Mouse (Mus musculus) frontal cortex, postnatal 36 days (tissue): ENCODE results near the gene Afdn.
A peak's percentile ranks its signal among the peaks of the same experiment; 100 is the strongest.
"Not testable (repeated sequence)": the region's sequence is repeated elsewhere in the genome, so short reads cannot be mapped to it uniquely, and the experiment has no call there.

Source experiments
- DNase-seq, 2 experiments: peaks; one replicate each; pipeline ENCODE4 v3.0.0; 2022; ENCODE audit warnings: low spot score in 2 of 2

The Afdn gene

DNA sequence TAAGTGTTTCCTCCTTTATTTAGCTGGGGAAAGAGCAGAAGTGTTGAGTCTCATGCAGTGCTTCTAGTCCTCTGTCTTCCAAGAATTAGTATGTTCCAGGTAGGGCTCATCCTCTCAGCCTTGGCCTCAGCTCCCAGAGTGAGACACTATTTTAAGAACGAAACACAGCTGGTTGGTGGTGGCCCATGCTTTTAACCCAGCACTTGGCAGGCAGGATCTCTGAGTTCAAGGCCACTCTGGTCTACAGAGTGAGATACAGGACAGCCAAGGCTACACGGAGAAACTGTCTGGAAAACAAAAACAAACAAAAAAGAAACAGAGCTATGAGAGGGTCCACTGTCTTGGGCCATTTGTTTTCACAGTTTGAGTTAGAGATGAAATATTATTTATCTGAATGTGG, 17.3 kb downstream of the Afdn start:
- no peak for DNase-seq

DNA sequence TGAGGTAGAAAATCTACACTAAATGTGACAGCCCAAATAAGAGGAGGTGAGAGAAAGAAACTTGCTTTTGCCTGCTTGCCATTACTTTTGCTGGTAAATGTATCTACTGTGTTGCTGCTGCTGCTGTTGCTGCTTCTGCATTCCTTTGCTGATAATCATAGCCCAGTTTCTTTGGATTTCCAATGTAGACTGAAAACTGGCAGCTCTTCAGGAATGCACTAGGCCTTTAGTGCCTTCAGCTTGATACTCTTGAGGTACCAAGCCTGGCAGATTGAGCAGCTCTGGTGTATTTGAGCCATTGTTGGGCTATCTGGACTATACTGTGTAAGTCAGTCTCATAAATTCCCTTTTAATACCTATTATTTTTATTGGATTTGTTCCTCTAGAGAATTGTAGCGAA, 18.5 kb downstream of the Afdn start:
- DNase-seq: no peak

DNA sequence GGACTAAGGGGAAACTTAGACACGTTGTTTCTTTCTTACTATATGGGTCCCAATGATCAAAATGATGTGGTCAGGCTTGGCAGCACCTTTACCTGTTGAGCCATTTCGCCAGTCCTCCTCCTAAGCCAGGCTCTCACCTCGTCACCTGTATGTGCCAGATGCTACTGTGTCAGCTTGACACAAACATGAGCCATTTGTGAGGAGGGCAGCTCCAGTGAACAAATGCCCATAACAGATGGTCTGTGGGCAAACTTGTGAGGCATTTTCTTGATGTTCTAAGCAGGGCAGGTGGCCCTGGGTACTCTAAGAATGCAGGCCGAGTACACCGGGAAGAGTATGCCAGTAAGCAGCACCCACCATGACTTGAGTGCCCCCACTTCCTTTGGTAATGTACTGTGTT, 21.6 kb downstream of the Afdn start:
- DNase-seq: no peak

DNA sequence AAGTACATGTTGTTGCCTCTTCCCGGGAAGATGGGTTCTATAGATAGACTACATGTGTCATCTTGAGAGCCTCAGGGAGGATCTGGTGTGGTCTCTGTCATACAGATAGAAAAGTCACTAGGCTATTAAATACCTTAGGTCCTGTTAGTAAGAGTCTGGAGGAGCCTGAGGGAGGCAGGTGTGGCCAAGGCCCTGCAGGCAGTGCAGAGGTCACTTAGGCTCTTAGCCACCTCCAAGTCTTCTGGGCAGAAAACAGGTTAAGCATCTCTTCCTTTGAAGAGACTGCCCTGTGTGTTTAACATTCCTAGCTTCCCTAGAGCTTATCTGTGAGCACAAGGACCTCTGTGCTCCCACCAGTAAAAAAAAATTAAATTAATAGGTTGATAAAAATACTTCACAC, 23.1 kb downstream of the Afdn start:
- no peak for DNase-seq

DNA sequence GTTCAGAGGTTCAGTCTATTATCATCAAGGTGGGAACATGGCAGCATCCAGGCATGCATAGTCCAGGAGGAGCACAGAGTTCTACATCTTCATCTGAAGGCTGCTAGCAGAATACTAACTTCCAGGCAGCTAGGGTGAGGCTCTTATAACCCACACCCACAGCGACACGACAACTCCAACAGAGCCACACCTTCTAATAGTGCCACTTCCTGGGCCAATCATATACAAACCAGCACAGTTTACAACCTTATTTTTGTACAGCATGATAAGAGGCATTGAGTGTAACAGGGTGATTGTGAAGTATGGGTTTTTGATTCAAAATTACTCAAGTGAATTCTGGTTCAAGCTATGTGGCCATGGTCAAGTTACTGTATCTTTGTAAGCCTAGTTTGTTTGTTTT, 29.7 kb downstream of the Afdn start:
- DNase-seq: not testable (repeated sequence)

DNA sequence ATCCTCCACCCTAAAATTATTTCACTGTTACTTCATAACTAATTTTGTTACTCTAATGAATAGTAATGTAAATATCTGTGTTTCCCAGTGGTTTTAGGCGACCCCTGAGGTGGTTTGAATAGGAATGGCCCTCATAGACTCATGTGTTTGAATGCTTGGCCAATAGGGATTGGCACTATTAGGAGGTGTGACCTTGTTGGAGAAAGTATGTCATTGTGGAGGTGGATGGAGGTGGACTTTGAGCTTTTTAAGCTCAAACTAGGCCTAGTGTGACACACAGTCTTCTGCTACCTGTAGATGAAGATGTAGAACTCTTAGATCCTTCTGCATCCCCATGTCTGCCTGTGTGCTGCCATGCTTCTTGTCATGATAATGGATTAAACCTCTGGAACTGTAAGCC, 37.4 kb downstream of the Afdn start:
- DNase-seq: no peak

DNA sequence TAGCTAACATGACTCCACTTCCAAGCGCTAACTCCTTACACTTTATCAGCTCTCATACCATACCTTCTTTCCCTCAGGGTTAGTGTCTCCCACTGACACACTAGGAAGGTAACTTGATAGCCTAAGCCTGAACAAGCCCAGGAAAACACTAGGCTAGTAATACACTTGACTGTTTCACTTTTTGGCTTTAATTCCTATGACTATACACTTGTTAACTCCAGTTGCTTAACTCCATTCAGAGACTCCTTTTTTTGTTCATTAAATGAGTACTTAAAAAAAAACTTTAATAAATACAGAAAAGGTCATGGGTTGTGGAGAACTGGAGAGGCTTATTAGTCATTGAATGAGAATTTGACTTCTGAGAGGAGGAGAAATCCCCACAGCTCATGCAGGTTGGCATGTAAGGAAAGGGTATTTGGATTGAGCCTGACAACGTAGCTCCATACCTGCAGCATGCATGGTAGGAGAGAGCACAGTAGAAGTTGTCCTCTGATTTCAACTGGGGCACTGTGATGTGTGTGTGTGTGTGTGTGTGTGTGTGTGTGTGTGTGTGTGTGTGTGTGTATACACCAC, 42.6 kb downstream of the Afdn start:
- no peak for DNase-seq

DNA sequence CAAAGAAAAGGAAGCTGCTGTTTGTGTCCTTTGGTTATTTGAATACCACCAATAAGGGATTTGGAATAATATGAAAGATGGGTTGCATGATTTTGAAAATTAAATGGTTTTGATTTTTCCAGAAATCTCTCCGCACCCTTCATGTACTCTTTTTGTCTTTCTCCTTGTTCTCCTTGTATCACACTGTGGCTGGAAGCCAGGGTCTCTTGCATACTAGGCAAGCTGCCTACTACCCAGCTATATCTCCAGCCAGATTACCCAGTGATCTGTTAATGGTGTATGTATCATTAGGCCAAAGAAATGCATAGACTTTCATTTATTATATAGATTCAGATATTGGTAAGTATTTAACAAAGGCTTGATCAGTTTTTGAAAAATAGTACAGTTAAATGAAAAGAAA, 45.7 kb downstream of the Afdn start:
- no peak for DNase-seq

DNA sequence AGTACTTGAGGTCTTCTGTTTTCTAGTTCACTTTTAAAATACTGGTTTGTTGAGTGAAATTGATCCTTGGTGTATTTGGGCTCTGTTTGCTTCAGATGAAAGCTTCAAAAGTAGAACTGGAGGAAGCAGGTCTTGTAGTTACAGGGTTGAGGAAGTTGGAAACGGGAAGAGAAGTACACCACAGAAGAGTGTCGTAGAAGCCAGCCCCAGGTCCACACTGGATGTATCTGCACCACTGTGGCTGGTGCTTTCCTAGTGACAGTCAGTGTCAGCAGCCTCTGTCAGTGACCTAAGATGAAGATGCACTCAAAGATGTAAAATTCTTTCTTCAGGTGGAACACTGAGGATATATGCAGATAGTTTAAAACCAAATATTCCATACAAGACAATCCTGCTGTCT, 57.5 kb downstream of the Afdn start:
- DNase-seq: no peak

DNA sequence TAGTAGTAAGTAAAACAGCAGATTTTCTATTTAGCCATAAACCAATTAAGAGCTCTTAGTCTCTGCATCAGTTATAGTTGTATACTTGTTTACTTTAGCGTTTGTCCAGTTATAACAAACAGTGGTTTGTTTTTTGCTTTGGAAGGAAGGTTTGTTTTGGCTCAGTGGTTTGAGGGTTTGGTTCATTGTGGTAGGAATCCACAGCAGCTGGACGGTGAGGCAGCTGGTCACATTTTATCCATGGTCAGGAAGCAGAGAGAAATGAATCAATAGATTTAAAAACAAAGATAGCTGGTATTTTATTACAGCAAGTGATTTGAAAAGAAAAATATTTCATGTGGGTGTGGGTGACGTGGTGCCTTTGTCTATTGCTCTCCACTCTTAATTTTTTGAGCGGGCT, 59.0 kb downstream of the Afdn start:
- no peak for DNase-seq

DNA sequence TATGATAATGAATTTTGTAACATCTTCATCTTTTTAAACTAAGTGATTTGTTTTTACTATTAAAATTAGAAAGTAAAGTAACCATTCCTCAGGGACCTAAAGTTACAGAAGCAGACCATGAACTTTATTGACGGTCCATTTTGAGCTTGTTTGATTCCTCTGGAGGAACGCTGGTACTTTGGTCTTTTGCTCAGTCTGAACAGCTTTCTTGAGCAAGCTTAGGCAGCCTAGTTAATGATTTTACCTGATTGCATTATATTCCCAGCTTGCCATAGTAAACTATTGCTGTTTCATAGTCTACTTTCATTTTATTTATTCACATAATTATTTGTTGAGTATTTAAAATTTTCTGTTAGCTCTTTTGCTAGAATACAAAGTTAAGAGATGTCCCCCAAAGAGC, 60.3 kb downstream of the Afdn start:
- DNase-seq: no peak

DNA sequence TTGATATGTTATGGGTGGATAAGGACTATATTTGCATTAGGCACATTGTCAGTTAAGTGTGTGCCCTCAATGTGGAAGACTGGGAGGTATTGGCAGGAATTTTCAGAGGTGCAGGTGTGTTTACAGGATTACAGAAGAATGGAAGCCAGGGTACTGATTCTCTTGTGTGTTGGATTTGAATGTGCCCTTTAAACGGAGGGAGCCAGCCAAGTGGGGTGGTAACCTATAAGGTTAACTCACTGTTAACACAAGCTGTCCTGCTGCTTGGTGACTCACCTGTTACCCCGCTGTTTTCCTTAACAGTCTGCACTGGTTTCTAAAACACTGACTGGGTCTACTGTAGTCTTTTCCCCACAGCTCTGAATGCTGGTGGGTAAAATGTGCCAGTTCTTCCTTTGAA, 65.1 kb downstream of the Afdn start:
- DNase-seq: no peak

DNA sequence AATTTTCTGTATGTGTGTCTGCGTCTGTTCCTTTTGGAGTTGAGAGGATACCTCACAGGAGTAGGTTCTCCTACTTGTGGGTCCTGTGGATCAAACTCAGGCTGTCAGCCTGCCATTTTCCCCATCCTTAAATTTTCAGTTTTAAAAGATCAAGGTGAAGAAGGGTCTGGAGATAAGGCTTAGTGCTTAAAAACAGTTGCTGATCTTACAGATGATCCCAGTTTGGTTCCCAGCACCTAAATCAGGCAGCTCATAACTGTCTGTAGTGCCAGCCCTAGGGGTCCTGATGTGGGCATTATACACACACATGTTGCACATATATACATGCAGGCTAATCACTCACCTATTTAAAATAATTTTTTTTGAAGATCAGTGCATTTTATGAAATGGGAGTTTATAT, 69.9 kb downstream of the Afdn start:
- DNase-seq: no peak

DNA sequence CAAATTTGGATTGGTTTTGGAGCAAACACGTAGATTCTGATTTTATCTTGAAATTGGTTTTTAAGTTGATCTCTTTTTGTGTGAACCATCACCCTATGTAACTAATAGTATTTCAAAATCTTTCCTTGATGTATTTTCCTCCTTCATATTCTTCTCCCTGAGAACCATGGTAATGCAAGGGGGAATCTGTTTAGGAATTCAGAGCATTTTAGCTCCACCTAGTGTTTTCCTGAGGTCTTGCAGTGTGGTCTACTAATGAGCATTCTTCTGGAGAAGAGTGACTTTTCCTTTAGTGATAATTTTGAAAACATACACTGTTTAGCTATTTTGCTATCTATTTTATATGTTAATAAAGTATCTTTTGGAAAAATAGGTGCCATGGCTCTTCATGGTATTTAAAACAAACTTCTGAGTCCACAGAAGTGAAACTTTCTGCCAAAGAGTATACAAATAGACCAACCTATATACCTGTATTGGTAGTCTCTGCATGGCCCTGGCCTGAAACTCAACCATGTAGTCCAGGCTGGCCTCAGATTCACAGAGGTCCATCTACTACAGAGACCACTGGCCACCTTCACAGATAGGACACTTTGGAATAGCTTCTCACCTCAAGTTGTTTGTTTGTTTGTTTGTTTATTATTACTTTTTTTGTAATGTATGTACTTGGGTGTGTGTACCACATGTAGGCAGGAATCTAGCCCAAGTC, 70.5 kb downstream of the Afdn start:
- DNase-seq: peak in 1 of 2 experiments; percentile 76

DNA sequence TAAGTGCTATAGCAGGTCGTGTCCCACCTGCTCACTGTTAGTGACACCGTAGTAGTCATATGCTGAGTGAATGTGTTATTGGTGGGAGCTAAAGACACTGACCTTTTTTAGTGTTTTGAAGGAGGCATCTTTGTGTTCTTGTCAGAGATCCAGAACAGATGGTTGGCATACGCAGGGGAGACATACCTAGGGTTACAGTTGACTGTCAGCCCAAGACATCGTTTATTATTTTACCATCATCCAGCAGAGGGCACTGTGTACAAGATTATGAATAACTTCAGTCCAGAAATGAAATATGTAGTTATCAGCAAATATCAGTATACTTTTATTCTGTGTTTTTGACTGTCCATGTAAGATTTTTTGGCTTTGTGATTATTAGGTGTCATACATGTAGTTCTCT, 75.5 kb downstream of the Afdn start:
- DNase-seq: no peak

DNA sequence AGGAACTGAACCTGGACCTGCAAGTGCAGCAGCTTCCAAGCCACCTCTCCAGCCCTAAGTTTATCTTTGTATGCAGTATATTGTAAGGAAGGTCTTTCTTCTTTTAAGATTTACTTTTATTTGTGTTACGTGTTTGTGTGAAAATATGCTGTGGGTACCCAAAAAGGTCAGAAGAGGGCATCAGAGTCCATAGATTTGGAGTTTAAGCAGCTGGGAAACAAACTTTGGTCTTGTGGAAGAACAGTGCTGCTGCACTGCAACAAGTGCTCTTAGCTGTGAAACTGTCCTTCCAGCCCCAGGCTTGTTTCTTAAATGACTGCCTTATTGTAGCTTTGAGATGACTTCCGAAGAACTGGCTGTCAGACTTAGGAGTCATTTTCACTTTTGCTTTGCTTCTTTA, 89.8 kb downstream of the Afdn start:
- no peak for DNase-seq

DNA sequence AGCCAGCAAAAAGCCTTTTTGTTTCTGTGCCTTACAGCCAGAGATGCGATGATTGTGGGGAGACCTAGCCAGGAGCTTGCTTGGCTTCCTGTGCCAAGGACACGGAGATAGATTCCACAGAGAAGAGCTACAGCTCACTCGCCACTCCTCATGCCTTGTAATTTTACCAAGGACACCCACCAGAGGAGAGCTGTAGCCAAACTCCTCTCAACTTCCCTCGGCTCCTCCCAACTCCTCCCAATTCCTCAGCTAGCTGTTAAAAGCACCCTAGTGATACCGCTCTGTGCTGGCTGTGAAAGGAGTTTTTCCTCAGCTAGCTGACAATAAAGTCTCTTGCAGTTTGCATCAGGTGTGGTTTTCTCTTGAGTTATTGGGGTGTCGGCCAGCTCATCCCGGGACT, 93.5 kb downstream of the Afdn start:
- peak; percentile 44 to 47 for DNase-seq

DNA sequence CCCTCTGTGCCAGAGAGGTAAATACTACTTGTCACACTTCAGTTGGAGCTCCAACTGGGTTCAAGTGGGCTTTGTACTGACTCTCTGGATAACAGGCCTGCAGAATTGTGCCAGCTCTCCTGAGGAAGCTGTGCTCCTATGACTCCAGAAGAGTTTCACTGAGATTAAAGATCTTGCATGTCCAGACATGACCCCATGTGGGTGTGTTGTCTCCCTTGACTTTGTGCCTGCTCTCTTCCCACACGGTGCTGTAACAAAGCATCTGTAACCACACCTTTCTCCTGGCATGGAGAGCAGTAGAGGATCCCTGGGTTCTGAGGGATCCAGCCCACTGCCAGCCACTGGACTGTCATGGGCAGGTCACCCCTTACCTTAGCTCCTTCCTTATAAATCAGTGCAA, 95.1 kb downstream of the Afdn start:
- DNase-seq: no peak

DNA sequence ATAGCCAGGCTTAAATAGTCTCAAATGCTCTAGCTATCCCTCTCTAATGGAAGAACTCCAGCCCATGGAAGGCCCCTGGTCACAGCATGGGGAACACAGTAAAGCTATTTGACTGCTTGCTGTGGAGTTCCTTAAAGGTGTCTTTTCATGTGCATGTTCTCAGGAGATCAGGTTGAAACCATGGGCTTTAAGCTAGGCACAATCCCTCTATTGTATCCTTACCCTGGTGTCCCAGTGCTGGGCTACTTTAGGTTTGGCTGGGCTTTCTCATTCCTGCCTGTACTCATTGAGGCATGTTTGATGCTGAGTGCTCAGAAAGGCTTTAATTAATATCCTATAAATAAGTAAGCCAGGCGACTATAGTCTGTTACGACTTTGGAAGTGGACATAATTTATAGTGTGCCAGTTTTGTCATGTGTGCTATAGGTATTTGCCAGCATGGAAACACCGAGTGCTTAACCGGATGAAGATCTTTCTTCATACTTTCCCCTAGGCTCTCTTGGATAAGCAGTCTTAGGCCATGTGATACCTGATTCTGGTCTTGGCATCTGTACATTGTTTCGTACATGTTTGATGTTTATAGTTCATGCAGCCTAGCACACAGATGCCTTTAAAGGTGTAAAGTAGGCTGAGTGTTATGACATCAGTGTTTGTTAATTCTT, 96.2 kb downstream of the Afdn start:
- no peak for DNase-seq

DNA sequence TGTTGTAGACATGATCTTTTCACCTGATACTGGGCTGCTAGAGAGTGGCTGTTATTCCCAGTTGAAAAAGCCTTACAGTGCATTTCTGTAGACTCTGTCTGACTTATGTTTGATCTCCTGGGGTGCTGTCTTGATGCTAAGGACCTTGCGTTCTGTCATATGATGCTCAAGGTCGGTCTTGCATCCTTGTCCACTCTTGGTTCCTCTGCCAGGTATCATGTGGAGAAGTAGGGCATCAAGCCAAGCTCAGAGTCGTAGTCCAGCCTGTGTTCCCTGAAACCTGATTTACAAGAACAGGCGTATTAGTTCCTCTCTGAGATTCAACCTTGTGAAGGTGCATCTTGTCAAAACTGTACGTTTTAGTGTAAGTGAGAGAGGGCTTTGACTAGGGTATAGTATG, 105.0 kb downstream of the Afdn start:
- DNase-seq: no peak

DNA sequence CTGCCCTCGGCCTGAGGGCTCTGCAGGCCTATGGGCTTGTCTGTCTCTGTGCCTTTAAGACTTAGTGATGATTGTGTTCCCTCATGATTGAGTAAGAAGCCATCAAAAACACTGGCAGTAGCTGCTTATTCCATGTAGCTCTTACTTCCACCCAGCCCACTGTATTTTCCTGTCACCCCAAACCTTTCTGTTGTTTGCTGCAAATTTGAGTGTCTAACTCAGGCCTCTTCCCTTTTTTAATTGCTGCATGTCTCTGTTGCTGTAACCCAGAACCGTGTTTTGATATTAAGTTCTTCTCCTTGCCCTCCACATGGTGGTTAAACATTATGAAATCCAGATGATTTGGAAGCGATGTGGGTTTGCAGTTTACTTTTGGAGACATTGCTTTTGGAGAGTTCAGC, 106.6 kb downstream of the Afdn start:
- DNase-seq: no peak

DNA sequence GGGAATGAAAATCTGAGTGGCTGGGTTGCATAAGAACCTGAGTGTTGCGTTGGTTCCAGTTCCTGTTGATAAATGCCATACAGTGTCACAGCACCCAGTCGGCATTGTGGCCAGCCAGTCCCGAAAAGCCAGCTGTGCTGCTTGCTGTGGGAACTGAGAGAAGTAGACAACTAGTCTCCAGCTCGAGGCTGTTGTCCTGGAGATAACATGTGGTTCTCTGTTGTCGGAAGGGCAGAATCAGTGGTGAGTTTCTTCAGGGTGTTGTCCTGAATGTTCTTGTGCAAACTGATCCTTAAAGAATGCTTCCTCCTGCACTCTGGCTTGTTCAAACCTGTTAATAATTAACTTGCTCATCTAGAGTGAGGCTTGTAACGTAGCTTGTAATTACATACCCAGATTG, 107.1 kb downstream of the Afdn start:
- DNase-seq: no peak

DNA sequence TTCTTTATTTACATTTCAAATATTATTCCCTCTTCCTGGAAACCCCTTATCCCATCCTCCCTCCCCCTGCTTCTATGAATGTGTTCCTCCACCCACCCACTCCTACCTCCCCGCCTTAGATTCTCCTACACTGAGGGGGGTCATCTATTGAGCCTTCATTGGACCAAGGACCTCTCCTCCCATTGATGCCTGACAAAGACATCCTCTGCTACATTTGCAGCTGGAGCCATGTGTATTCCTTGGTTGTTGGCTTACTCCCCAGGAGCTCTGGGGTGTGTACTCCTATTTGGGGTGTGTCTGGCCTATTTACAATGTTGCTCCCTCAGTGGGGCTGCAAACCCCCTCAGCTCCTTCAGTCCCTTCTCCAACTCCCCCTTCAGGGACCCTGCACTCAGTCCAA, 109.9 kb downstream of the Afdn start:
- DNase-seq: no peak

DNA sequence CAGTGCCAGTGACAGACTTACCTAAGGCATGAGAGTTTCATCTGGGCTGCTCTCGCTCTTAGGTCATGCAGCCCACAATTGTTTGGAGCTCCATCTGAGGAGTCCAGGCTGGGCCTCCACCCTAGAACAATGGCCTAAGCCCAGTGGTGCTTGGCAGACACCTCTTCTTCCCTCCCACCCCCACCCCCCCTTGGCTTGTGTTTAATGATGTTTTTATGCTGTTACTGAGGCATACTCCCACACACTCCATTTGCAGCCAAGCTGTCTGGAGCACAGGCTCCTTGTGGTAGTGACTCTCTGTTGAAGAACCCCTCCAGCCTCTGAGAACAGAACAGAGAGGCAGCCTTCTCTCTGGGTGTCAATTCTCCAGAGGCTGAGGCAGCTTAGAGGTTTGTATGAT, 113.9 kb downstream of the Afdn start:
- peak in 1 of 2 experiments; percentile 61 for DNase-seq
